Mouse (Mus musculus) layer of hippocampus, adult 9-10 months (tissue): Measurements from ENCODE around the gene Thsd4.

Experiments
- DNase-seq: peaks from one replicate; pipeline ENCODE4 v3.0.0; 2022; ENCODE audit warnings: low spot score

The Thsd4 gene

GRCm38 (mm10) chr9:60071620-60072263, 450.1 kb downstream of the Thsd4 start:
- DNase-seq, result no peak

GRCm38 (mm10) chr9:60067241-60067640, 454.6 kb downstream of the Thsd4 start:
- DNase-seq, result no peak

- DNase-seq, result no peak
Measured at GRCm38 (mm10) chr9:60065184-60065583, 456.7 kb downstream of the Thsd4 start.

DNA sequence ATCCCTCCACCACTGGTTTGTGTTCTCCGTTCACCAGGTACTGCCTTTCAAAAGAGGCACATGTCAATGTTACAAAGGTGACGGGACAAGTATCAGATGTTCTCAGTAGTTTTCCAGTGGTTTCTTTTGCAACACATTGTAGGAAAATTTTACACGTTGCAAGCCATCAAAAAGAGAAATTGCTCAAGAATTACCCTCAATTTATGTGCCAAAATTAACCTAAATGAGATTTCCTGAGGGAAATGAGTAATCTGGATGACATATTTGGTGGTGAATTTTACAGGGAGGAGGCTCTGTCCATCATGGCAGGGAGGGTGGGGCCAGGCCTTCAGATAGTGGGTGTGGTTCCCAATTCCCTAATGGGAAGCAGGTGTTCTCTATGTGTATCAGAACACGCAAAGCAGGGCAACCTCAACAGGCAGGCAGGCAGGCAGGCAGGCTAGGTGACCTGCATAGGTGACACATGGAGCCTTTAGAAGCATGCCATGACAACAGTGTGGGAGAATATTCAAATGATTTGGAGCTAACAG, 458.6 kb downstream of the Thsd4 start:
- DNase-seq, result no peak

GRCm38 (mm10) chr9:60056131-60056530, 465.7 kb downstream of the Thsd4 start:
- no peak for DNase-seq

DNA sequence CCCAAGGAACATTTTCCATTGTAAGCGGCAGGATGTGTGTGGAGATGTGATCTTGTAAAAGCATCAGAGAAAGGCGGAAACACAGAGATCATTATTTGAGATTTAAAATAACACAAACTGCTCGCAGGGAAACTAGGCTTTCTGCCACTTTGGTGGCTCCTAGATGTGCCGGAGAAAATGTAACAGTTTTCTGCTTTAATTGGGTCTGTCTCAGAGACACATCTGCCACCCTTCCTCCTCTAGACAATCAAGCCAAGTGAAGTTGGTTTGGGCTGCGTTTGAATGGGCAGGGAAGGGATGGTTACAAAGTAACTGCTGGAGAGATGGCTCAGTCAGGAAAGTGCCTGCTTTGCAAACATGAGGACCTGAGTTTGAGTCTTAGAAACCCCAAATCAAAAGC, 466.9 kb downstream of the Thsd4 start:
- peak; percentile 20 for DNase-seq

DNA sequence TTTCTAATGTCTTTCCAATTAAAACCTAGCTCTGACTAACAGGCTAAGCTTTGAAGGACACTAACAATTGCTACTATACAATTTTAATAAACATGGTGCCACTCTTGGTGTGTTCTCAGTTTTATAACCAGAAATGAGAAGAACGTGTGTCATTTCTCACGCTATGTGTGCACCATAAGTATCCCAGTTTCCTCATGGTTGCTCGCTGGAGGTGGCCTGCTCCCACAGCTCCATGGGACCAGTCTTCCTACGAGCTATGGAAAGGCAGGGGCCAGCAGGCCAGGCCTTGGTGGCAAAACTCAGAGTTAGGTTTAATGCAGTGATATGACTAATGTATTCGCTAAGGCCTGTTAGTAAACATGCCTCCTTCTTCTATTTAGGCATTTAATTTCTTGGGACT, 468.7 kb downstream of the Thsd4 start:
- no peak for DNase-seq

- no peak for DNase-seq
Measured at GRCm38 (mm10) chr9:60052415-60052814, 469.4 kb downstream of the Thsd4 start.

DNA sequence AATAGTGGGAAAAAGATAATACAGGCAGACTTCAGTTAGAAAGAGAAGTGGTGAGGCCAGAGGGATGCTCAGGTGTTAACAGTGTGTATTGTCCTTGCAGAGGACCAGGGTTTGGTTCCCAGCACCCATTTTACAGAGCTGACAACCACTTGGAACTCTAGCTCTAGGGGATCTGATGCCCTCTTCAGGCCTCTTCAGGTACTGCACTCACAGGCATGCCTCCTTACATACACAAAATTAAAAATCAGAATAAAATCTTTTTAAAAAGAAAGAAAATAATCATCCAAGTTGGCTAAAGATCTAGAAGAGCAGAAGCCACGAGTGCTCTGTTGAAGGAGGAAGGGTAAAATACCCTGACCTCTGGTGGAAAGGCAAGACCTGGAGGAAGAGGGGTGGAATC, 478.7 kb downstream of the Thsd4 start:
- DNase-seq, result no peak

GRCm38 (mm10) chr9:60034883-60035282, 487.0 kb downstream of the Thsd4 start:
- DNase-seq, result no peak

GRCm38 (mm10) chr9:60027234-60027633, 494.6 kb downstream of the Thsd4 start:
- DNase-seq, result no peak

- no peak for DNase-seq
Measured at GRCm38 (mm10) chr9:60026795-60027194, 495.1 kb downstream of the Thsd4 start.

DNA sequence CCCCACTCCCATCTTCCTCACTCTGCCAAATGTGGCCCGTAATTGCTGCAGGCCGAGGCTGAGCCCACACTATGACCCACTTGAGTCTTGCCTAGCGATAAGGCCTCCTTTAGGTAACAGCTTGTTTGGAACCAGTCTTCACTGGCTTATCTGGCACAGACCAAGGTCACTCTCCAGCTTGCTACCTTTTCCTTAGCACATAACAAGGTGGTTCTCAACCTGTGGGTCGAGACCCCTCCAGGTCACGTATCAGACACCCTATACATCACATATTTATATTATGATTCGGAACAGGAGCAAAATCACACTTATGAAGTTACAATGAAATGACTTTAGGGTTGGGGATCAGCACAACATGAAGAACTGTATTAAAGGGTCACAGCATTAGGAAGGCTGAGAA, 495.9 kb downstream of the Thsd4 start:
- no peak for DNase-seq

- DNase-seq, result no peak
Measured at GRCm38 (mm10) chr9:60024971-60025370, 496.9 kb downstream of the Thsd4 start.

- DNase-seq, result no peak
Measured at GRCm38 (mm10) chr9:60024545-60024944, 497.3 kb downstream of the Thsd4 start.

- no peak for DNase-seq
Measured at GRCm38 (mm10) chr9:60022331-60022730, 499.5 kb downstream of the Thsd4 start.

GRCm38 (mm10) chr9:60020444-60020843, 501.4 kb downstream of the Thsd4 start:
- DNase-seq, result no peak

- no peak for DNase-seq
Measured at GRCm38 (mm10) chr9:60010285-60010684, 511.6 kb downstream of the Thsd4 start.

DNA sequence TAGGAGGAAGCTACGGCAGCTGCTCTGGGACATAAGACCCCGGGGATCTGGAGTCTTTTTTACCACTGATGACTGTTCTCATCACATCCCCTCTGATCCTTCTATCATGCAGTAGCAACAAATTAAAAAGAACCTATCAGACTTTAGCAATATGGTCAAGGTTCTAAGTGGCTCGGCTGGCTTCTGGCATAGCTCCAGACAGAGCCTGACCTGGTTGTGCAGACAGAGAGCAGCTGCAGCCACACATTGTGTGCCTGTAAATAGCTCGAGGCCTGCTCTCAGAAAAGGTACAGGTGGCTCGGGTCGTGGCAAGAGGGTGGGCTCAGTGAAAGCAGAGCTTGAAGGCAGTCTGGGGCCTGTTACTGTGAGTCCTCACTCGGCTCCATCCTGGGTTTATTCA, 512.9 kb downstream of the Thsd4 start:
- DNase-seq, result no peak

GRCm38 (mm10) chr9:60002323-60002722, 519.5 kb downstream of the Thsd4 start:
- DNase-seq, result no peak

DNA sequence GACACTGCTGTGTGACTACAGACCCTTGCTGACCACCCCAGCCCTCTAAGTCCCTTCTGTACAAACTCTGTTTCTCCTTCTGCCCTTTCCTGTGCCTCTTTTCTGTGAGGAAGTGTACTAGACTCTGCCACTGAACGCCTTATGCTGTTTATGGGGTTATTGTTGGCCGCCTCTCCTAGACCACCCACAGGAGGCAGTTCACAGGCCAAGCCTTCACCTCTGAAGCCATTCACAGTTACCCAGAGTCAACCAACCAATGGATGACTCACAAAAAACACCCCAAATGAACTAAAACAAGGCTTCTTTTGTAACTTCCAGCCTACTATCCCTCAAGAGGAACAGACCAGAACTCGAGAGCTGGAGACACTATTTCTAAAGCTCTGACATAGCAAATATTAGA, 520.4 kb downstream of the Thsd4 start:
- no peak for DNase-seq

GRCm38 (mm10) chr9:59997725-59998124, 524.1 kb downstream of the Thsd4 start:
- no peak for DNase-seq

GRCm38 (mm10) chr9:59991407-59991806, 530.4 kb downstream of the Thsd4 start:
- DNase-seq, result no peak

DNA sequence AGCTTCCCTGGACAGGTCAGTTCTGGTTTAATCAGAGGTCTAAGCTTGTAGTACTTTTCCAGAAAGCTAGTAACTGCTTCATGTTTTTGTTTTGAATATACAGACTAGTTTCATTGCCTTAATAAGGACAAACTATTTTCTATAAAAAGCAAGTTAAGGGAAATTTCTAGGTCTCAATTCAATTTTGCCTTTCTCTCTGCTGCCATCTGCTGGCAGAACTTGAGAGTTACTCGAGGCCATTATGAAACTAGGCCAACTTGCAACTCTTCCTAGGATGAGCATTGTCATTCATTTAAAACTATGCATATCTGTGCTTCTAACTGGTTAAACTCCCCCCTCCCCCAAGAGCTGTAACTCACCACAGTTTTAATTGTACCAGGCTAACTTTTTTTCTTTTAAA, 532.0 kb downstream of the Thsd4 start:
- peak; percentile 61 for DNase-seq
